Mouse (Mus musculus) right cerebral cortex, adult 18-20 months (tissue): ENCODE measurements around the gene Heatr1.
A peak's percentile ranks its signal among the peaks of the same experiment; 100 is the strongest.

ENCODE experiments used
- DNase-seq: peaks from one replicate; pipeline ENCODE4 v3.0.0; 2022; ENCODE audit warnings: mixed read lengths

Gene Heatr1

DNA sequence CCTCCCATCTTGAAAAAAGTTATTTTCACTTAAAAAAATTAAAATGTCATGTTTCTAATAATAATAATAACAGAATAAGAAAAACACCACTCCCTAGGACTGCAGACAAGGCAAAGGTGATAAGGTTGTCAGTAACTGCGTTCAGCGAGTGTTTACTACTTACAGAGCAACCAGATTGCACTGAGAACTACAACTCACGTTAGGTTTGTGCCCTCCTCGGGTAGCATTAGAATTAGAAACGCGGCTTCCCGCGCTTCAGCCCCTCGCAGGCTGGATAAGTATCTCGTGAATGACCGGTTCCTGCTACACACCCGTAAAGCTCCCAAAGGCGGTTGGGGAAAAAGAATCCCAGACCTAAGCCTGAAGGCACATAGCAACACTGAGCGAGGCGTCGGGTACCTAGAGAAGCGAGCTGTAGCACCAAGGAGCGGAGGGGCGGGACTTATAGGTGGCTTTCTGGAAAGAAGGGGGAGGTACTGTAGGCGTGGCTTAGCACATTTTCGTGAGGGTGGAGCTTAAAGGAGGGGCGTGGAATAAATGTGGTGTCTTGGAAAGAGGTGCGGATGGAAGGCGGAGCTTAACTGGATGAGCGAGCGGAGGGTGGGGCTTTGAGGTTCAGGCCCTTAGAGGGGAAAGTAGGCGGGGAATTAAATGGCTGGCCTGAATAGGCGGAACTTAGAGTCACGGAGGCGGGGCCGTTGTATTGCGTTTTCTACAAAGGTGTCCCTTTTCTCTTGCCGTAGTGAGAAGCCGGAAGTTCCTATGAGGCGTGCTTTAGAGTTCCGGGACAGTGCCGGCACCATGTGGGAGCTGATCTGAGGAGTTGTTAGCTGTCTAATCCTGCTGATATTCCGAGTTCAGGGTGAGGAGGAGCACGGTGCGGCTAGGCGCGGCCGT lies at the start of gene Heatr1:
Heatr1 (plus strand) TSS at position 419 of the 897 bp plus-strand sequence.
- DNase-seq: peak; percentile 95

DNA sequence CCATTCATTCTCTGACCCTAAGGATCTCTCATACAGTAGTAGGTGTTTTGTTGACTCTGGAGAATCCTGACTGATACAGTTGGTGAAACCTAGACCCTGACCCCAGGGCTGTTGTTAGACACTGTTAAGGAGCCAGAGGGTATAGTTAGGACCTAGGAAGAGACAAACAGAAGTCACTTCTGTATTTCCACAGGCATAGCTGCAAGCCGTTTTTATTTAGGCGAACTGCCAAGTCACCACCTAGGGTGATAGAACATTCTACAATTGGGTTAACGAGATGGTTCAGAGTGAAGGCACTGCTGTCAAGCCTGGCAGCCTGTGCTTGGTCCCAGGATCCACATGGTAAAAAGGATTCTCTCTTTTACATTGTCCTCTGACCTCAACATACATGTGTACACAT lies 48.0 kb upstream of the Heatr1 start:
- DNase-seq: no peak

DNA sequence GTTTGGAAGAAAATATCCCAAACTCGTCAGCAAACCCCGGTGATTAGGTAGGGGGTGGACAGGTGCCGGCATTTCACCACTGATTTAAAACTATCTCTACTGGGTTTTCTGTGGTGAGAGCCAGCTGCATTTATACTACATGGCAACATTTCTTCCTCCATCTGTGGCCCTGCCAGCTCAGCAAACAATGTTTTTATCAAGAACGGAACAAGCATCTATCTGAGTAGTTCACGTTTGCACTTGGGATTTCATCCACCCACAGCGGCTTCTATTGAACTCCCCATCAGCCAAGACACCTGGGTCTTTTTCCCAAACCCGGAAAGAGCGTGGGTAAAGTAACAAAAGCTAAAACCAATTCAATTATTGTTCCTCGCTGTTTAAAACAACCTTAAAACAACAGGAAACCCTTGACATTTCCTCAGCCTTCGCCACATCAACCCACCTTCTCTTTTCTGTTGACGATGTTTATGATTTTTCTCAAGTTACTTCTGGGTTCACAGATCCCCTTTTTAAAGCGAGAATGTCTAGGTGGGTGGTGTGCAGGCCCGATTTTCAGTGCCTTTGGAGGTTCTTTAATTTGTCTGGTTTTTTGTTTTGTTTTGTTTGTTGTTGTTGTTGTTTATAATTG lies 45.5 kb upstream of the Heatr1 start:
- DNase-seq: no peak

DNA sequence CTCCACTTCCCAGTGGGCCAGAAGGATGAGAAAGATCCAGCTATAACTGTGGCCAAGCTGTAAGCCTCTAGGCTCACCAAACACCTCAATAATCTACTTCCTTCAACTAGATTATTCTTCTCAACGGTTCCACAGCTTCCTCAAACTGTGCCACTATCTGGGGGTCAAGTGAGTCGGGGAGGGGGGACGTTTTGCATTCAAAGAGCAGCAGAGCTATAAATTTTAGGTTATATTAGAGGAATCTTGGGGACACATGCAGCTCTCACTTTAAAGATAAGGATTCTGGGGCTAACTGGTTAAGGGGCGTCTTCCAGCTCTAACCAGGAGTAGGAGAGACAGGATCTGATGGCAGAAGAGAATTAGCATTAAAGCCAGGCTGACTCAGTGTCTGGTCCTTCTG lies 38.6 kb upstream of the Heatr1 start:
- DNase-seq: no peak

DNA sequence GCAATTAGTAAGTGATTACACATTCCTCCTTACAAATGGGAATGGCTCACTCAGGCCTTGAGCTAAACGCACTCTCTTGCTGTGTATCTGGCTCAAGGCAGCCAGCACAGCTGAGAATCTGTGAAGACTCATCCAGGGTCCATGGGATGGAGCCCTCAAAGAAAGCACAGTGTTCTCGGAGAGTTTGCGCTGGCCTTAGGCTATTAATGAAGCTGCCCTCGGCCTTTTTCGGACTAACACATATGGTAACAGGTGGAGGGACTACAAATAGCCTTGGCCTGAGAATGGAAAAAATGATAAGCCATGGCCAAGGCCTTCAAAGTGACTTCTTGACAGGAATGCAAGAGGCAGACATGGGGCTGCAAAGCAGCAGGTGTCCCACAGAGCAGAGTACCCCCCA lies 37.3 kb upstream of the Heatr1 start:
- no peak for DNase-seq

DNA sequence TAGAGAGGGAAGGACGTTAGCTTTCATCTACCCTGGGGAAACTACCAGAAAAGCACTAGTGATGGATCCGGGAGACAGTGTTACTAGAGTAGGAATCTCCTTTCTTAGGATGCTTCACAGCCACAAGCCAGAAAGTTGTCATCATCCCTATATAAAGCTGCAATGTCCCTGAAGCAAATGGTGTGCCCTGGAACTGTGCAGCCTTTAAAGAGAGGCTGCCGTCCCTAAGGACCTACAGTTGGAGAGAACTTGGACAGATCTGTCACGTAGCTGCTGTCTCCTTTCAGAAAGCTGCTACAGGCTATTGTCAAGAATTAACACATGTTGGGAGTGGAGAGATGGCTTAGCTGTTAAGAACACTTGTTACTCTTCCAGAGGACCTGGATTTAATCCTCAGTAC lies 33.3 kb upstream of the Heatr1 start:
- no peak for DNase-seq

DNA sequence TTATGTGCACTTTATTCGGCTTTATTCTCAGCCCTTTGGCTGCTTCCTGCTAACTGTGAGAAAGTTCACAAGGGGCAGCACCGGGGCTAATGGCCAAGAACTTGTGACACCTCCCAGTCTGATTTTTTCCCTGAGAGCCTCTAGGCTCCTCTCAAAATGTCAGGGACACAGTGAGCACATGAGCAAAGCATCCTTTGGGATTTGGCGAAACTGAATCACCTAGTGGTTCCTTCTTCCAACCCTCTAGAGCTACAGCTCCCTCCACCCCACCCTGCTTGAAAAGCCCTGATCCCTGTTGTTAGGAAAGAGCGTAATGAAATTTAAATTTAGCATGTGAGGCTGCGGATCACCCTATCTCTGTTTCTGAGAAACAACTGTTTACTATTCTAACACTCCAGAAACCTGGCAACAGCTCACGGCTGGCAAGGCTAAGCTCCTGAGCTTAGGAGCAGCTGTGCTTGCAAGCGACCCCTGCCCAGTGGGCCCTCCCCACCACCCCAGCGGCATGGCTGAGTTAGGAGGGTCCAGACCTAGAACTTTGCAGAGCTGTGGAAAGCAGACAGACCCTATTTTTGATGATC lies 25.7 kb upstream of the Heatr1 start:
- DNase-seq: no peak

DNA sequence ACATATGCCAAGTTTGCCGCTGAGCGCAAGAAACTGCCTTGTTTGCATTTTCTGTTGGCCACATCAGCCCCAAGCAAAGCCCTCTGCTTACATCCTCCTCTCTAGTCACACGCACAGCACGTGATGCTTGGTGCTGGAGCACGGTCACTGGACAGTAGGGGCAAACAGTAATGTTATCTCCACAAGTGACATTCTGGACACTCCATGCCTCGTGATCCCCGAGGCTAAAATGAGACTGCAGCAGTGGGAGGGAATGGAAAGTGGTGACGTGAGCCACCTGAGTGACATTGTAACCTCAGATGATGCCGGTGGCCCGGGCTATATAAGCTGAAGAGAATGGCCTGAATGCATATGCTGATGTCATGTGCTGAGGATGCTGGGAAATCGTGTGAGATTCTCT lies 24.9 kb upstream of the Heatr1 start:
- DNase-seq: no peak

DNA sequence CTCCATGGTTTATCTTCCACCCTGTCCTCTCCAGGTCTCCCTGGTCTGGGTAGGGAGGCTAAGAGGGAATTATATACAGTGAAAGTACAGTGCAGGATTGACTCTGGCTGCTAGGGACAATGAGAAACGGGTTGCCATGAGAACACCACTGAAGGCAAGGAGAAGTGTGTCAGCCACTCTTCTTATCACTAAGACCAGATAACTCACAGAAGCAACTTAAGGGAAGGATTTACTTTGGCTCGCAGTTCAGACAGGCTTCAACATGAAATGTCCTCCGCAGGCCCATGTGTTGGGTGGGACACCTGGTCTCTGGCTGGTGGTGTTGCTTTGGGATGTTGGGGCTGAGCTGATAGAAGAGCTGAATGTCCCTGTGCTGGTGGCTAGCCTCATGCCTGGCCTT lies 22.1 kb upstream of the Heatr1 start:
- no peak for DNase-seq

DNA sequence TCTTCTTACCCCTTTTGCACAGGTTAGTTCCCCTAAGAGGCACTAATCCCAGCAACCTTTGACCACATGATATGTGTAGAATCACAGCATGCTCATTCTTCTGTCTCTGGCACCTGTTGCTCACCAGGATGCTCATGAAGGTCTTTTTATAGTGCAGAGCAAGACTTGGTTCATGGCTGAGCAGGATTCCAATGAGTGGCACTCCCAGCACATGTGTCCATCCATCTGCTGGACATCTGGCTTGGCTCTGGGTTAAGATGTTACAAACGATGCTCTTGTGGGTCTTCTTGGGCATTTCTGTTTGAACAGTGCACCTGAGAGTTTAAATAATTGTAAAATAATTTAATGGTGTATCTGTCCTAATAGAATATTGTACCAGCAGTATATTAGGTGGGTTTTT lies 18.0 kb upstream of the Heatr1 start:
- no peak for DNase-seq

DNA sequence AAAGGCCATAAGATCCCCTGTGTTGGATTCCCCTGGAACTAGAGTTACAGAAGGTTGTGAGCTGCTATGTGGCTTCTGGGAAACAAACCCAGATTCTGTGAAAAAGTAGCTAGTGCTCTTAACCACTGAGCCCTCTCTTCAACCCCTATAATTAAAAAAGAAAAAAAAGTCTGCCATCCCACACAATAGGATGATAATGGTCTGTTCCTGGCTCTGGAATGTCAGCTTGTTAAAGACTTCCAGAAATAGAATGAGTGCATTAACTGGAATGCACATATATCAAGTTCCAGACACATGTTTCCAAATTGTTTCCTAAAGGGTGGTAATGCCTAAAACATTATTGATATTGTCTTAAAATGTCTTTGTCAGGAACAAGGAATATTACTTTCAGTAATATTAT lies 10.0 kb upstream of the Heatr1 start:
- no peak for DNase-seq

DNA sequence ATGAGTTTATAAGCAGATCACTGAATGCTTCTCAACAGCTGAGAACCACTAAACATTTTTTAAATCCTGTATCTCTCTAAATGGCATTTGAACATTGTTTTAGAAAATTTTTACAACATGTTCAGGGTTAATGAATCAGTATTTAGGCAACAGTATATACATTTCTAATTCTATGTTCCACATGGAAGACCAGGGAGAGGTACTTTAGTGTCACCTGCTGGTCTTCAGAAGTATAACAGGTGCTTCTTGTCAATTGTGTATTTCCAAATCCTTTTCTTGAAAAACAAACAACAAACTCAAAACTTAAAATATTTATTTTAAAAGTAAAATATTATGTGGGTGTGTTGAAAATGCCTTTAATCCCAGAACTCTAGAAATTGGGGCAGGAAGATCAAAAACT lies 8.5 kb upstream of the Heatr1 start:
- DNase-seq: peak; percentile 17

DNA sequence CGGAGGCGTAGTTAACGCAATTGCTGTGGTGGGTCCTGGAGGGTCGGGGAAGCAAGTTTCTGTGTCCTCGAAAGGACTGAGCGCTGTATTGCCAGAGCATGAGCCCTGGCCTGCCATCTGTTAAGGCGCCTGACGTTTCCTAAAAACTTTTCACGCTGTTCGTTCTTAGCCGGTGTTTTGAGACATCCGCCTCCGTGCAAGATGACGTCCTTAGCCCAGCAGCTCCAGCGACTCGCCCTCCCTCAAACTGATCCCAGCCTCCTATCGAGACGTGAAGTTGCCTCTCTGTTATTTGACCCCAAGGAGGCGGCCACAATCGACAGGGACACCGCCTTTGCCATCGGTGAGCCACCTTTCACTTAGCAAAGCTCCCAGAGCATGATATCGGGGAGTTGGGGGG lies 744 bp downstream of the Heatr1 start:
- DNase-seq: no peak

DNA sequence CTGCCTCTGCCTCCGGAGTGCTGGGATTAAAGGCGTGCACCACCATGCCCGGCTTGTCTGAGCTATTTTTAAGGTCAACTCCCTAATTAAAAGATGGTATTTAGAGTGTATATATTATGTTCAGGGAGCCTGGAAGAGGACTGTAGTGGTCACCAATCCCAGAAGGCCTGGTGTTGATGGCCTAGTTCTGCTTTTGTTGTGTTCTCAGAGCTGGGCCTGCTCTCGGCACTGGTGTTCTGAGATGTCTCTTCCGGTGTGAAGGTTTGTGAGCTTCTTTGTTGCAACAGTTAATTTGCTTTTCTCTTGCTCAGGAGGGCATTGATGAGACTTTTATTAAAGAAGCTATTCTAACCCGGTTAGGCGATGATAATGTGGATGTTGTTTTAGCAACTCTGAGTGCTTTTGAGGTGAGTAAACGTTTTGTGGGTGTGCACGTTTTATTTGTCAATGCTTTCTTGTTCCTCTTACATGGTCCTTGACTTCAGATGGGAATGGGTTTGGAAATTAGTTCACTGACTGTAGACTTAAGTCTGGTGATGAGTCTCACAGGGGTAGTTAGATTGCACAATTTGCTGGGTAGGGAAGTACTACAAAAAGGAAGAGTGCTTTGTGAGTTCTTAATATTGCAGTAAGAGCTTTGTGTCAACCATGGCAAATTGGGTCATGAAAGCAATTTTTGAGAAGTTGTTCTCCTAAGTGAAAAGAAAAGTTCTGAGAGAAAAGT lies 13.7 kb downstream of the Heatr1 start:
- DNase-seq: no peak

DNA sequence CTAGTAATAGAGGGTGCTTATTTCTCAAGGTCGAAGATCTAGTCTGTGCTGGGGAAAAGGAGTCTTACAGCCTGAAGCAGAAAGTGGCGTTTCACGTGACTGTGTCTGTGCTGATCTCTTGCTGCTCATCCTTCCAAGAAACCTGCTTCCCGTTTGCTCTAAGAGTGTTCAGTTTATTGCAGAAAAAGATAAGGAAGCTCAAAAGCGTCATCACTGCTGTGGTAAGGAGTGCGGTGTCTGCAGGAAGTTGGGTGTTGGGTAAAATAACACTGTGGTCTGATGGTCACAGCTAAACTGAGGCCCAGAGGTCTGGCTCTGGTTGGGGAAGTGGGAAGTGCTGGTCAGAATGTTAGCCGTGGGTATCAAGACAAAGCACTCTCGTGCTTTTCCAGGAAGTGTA lies 17.2 kb downstream of the Heatr1 start:
- no peak for DNase-seq

DNA sequence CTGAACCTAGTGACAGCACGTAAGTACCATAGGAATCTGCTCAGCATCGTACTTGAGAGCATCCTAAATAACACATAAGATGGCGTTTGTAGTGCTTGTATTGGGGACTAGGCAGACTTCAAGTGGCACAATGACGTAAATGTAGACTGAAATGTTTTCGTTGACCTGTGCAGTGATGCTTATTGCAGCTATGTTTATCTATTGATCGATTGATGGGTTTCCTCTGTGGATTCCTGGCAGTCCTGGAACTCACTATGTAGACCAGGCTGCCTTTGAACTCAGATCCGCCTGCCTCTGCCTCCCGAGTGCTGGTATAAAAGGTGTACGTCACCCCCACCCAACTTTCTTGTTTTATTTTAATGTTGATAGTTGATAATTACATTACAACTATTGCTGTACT lies 25.8 kb downstream of the Heatr1 start:
- no peak for DNase-seq

DNA sequence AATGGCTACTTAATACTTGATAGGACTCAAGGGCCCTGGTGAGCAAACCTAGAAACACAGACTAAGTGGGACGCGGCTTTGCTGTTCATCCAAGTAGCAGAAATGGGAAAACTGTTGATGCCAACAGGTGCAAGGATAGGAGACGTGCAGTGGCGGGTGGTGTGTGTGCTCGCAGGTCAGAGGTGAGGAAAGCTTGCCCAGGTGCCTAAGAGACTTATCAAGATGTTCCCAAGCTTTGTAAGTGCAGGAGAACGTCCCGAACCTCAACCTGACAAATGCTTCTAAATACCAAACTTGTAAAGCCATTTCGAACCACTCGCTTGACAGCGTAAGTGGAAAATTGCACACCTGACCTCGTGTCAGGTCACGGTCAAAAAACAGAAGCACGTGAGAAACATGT lies 33.7 kb downstream of the Heatr1 start:
- DNase-seq: no peak

DNA sequence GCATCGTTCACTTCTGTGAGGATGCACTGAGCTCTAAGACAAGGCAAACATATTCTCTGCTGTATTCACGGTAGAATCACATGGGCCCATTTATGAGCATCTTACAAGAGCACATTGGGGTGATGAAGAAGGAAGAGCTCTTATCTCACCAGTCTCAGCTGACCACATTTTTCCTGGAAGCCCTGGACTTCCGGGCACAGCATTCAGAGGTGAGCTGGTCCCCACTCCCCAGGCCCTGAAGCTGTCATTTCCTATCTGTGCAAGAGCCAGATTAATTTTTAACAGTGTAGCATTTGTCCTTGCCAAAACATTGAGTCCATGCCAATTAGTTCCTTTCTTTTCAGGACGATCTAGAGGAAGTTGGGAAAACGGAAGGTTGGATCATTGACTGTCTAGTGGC lies 39.0 kb downstream of the Heatr1 start:
- no peak for DNase-seq

DNA sequence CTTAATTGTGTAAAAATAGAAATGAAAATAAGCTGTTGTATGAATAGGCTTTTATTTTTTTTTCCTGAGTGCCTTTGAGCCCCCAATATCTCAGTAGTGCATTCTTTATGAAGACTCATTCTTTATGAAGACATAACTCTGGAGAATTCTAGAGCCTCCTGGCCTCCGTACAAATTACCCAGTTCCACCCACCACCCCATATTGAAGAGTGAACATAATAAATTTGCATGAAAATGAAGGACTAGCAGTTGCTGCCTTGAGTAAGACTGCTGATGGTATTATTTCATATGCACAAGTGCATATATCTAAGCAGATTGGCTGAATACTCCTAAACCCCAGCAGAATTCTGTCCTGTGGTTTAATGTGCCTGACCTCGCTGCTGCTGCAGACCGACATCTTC lies 44.8 kb downstream of the Heatr1 start:
- no peak for DNase-seq

DNA sequence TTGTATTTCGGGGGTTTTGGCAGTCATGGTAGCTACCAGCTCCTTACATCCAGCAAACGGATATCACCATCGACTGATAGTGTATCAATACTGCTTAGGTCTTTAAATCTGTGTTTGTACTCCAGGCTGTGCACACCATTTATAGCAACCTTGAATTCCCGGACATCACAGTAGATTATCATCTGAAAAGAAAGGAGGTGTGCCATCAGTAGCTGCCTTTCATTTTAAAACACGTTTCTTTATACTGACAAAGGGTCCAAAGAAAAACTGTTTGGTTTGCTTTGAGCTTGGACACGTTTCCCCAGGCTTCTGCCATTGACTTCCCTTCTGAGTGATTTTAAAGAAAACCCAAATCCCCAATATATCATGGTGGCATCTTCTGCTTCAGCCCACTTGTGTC lies 46.0 kb downstream of the Heatr1 start:
- no peak for DNase-seq

DNA sequence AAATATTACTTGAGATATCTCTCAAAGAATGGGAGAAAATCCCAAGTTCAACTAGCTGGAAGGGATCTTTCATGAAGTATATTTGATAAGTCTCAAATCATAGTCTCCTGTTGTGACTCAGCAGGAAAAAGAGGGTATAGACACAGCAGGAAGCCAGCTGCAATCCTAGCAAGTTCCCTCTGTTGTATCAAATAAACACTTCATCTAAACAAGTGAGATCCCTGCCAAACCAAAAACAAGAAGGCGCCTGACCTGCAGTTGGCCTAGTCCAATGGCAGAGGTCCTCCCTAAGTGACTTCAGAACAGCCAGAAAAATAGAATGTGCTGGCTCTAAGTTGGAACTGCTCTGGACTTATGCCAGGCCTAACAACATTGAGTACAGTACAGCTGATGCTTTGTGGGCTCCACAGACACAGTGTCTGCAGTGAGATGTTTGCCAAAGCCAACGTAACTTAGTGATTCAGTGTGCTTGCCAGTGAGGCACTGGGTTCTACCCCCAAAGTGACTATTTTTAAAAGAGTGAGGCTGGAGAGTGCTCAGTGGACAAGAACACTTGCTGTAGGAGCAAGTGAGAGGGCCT lies 47.3 kb downstream of the Heatr1 start:
- DNase-seq: peak; percentile 63

DNA sequence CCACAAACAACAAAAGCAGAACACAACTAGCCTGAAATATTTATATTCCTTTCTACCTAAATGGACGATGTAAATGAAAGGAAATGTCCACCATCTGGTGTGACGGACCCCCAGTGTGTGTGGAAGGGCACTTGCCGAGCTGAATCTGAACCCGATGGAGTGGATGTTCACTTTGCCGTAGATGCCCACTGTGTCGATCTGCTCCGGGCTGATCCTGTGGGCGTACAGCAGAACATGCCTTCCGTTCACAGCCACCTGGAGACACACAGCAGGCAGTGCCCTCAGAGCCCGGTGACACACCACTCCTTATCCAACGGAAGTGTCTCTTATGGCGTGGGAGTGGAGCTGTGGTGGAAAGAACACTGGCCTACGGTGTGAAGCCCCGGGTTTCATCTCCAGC lies 58.3 kb downstream of the Heatr1 start:
- no peak for DNase-seq

DNA sequence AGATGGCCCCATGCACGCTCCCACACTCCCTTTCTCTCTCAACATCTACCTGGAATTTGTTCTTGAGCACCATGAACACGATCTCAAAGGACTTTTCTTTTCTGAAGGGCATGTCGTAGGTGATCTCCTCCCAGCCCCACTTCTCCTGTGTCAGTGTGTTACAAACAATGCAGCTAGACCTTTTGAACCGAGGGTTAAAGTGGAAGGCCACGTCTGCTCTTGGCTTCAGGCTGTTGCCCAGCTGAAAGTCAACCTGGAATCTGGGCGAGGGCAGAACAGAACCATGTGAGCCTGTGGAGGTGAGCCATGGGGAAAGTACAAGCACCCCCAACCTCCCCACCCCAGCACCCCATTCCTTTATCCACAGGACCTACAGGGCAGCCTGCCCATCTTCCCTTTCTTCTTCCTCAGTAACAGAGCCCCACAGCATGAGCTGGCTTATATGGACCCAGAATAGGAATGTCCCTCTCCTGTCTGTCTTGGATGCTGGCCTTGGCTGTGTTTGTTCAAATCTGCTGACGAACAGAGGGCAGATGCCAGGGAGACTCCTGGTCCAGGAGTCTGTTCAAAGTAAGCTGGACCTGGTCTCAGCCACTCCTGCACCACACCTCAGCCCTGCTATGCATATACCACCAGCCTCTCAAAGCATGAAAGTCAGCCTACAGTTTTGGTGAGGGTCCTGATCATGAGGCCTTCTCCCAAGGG lies 60.0 kb downstream of the Heatr1 start:
- no peak for DNase-seq
